Mouse (Mus musculus) MEL (cell line): ENCODE measurements around the gene Procr. TPM values are rescaled to one million over a fixed set of nuclear protein-coding genes. Genes with fewer than 3 reads are reported as not detected.

Experiments used
- DNase-seq: peaks from one replicate; pipeline ENCODE4 v3.0.0; 2011; ENCODE audit warnings: low read depth, low spot score
- H3K27ac ChIP-seq: 2 replicates; pipeline ENCODE4 v1.5.1; 2012; ENCODE audit warnings: low read depth, mild to moderate bottlenecking, control low read depth, low read length, moderate library complexity; ENCODE audit not compliant: control insufficient read depth
- H3K27me3 ChIP-seq, 2 experiments: fragments of 150-350 bp in 1 of 2; sonication (generic) in 1 of 2; 2 replicates each; pipeline ENCODE4 v1.6.1; 2012; ENCODE audit warnings: low read length in 2 of 2, mild to moderate bottlenecking in 2 of 2, improper control_type of control experiment in 1 of 2, moderate library complexity in 1 of 2; ENCODE audit not compliant: insufficient read depth in 2 of 2, control insufficient read depth in 1 of 2
- H3K36me3 ChIP-seq, 2 experiments: 2 replicates each; pipeline ENCODE4 v1.6.1; 2012 to 2014; ENCODE audit warnings: low read length in 2 of 2, improper control_type of control experiment in 1 of 2, inconsistent platforms in 1 of 2, mild to moderate bottlenecking in 1 of 2; ENCODE audit not compliant: insufficient read depth in 2 of 2, control insufficient read depth in 1 of 2
- H3K4me1 ChIP-seq, 2 experiments: fragments of 150-350 bp in 1 of 2; sonication (generic) in 1 of 2; 2 replicates each; pipeline ENCODE4 v1.6.1; 2012; ENCODE audit warnings: low read length in 2 of 2, improper control_type of control experiment in 1 of 2, mild to moderate bottlenecking in 1 of 2; ENCODE audit not compliant: insufficient read depth in 2 of 2, control insufficient read depth in 1 of 2
- H3K4me3 ChIP-seq, 2 experiments: fragments of 150-350 bp in 1 of 2; sonication (generic) in 1 of 2; 2 replicates each; pipeline ENCODE4 v1.5.1; 2012; ENCODE audit warnings: low read depth in 2 of 2, low read length in 2 of 2, mild to moderate bottlenecking in 2 of 2, moderate library complexity in 2 of 2, control low read depth in 1 of 2, improper control_type of control experiment in 1 of 2; ENCODE audit not compliant: control insufficient read depth in 1 of 2, insufficient read depth in 1 of 2
- H3K79me2 ChIP-seq: 2 replicates; pipeline ENCODE4 v1.6.1; 2012; ENCODE audit warnings: mild to moderate bottlenecking, low read length, moderate library complexity; ENCODE audit not compliant: control insufficient read depth, poor library complexity, insufficient read depth
- H3K9ac ChIP-seq: 2 replicates; pipeline ENCODE4 v1.6.1; 2012; ENCODE audit warnings: low read depth, mild to moderate bottlenecking, control low read depth, low read length, moderate library complexity; ENCODE audit not compliant: control insufficient read depth, poor library complexity, severe bottlenecking
- H3K9me3 ChIP-seq: fragments of 150-350 bp; sonication (generic); replicated peaks from 2 replicates; pipeline ENCODE4 v1.6.1; 2012; ENCODE audit warnings: mild to moderate bottlenecking, low read length, improper control_type of control experiment, moderate library complexity; ENCODE audit not compliant: insufficient read depth
- CHD1 ChIP-seq: IDR thresholded peaks from 2 replicates; pipeline ENCODE4 v1.6.1; 2012; ENCODE audit warnings: low read depth, mild to moderate bottlenecking, inconsistent platforms, low read length, improper control_type of control experiment
- HCFC1 ChIP-seq: IDR thresholded peaks from 2 replicates; pipeline ENCODE4 v1.6.1; 2012; ENCODE audit warnings: low read depth, mild to moderate bottlenecking, inconsistent platforms, low read length, improper control_type of control experiment, moderate library complexity
- JUND ChIP-seq: IDR thresholded peaks from 2 replicates; pipeline ENCODE4 v1.6.1; 2011; ENCODE audit warnings: low read depth, mild to moderate bottlenecking, improper control_type of control experiment, low read length
- MAX ChIP-seq: IDR thresholded peaks from 2 replicates; pipeline ENCODE4 v1.6.1; 2011; ENCODE audit warnings: low read length, improper control_type of control experiment
- MEF2A ChIP-seq: IDR thresholded peaks from 2 replicates; pipeline ENCODE4 v1.6.1; 2014; ENCODE audit warnings: low read depth, mild to moderate bottlenecking, inconsistent platforms, low read length, improper control_type of control experiment; ENCODE audit not compliant: poor library complexity, insufficient replicate concordance, severe bottlenecking; ENCODE audit errors: extremely low read depth
- NELFE ChIP-seq: IDR thresholded peaks from 2 replicates; pipeline ENCODE4 v1.6.1; 2011; ENCODE audit warnings: low read depth, low read length, improper control_type of control experiment
- TCF12 ChIP-seq: IDR thresholded peaks from 2 replicates; pipeline ENCODE4 v1.6.1; 2014; ENCODE audit warnings: low read depth, mild to moderate bottlenecking, inconsistent platforms, low read length, improper control_type of control experiment, moderate library complexity
- USF1 ChIP-seq: IDR thresholded peaks from 2 replicates; pipeline ENCODE4 v1.6.1; 2014; ENCODE audit warnings: low read depth, mild to moderate bottlenecking, inconsistent platforms, low read length, improper control_type of control experiment, moderate library complexity
- USF2 ChIP-seq, 2 experiments: IDR thresholded peaks; 2 replicates each; pipeline ENCODE4 v1.6.1; 2011 to 2012; ENCODE audit warnings: improper control_type of control experiment in 2 of 2, low read length in 2 of 2, borderline replicate concordance in 1 of 2, inconsistent platforms in 1 of 2, low read depth in 1 of 2, mild to moderate bottlenecking in 1 of 2; ENCODE audit not compliant: insufficient read depth in 1 of 2
- polyA plus RNA-seq, 2 experiments: library from polyadenylated mRNA; stranded (reverse) in 1 of 2; unstranded in 1 of 2; fragments of >175 nt in 1 of 2; fragments of >200 nt in 1 of 2; gene quantifications; 2 replicates each; pipeline versions ENCODE4 v1.2.1 to v1.2.4; 2012; ENCODE audit warnings: low replicate concordance in 2 of 2, low read depth in 1 of 2; ENCODE audit not compliant: insufficient read length in 2 of 2, insufficient read depth in 1 of 2, missing spikeins in 1 of 2
- total RNA-seq: library from RNA; depleted of rRNA; stranded (reverse); fragments of 300-350 nt; gene quantifications from 2 replicates; pipeline ENCODE4 v1.2.3, GENCODE M21; 2012; rRNA removed

Procr gene
- total and polyA plus RNA-seq, 3 experiments: 0.15 TPM; not detected in 2

DNA sequence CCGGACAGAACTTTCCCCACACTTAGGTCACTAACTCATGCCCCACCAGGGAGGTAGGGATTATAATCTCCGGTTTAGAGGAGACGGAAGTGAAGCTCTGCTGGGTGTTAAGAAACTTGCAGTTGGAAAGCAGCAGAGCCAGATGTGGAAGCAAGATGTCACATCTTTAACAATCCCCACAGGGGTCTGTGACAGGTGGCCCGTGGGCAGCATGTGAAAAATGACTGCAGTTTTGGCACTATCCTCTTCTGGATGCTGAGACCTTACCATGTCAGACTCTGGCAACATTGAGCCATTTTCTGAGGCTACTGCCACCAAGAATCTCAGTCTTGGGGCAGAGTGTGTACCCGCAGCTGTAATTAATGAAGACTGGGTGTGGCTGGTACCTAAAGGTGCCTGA, 53.1 kb downstream of the Procr start:
- no peak for DNase-seq
- H3K4me3 ChIP-seq: no peak overlapping the region
- TF ChIP-seq TCF12 (no peak), USF2 (IDR thresholded peaks at IDR 0.05; ENCODE audit: borderline replicate concordance in 1 of 2, insufficient read depth in 1 of 2, low read depth in 1 of 2, low read length in 2 of 2) (no peak), NELFE (no peak), HCFC1 (no peak), MEF2A (no peak), JUND (no peak), CHD1 (no peak), USF1 (no peak), MAX (no peak)
- TF ChIP-seq, all 39 proteins: peak for 0
- Histone ChIP-seq H3K9me3 (no peaks in the 10 kb centered on the region), H3K27ac (no peak overlapping the region), H3K9ac (no peak overlapping the region), H3K36me3 (no peaks in the 10 kb centered on the region), H3K27me3 (peaks cover 3 to 6% of the 10 kb centered on the region in 2 experiments), H3K4me1 (peaks cover 0 to 7% of the 10 kb centered on the region in 2 experiments; a peak in 2 of 4 replicates), H3K79me2 (no peaks in the 10 kb centered on the region)

Other genes with a start within 250 kb of the Procr start
- 2.9 and 5.4 TPM in 2 replicates for gene Acss2, start 233.2 kb upstream of the Procr start, total RNA-seq
- 10 to 100 TPM in 1 of 2 experiments, not detected in 1; 11.0 TPM for gene Acss2, start 233.2 kb upstream of the Procr start, polyA plus RNA-seq
- gene Ggt7, start 232.9 kb upstream of the Procr start, total RNA-seq: 1.3 and 1.8 TPM in 2 replicates
- gene Ggt7, start 232.9 kb upstream of the Procr start, polyA plus RNA-seq: 1 to 10 TPM in 1 of 2 experiments, not detected in 1; 2.1 TPM
- 21.9 and 22.8 TPM in 2 replicates for gene Gss, start 158.3 kb upstream of the Procr start, total RNA-seq
- gene Gss, start 158.3 kb upstream of the Procr start, polyA plus RNA-seq: 10 to 100 TPM in 1 of 2 experiments, not detected in 1; 24.0 TPM
- 2.2 and 3.2 TPM in 2 replicates for gene Myh7b, start 139.9 kb upstream of the Procr start, total RNA-seq
- 1 to 10 TPM in 1 of 2 experiments, not detected in 1; 5.9 TPM for gene Myh7b, start 139.9 kb upstream of the Procr start, polyA plus RNA-seq
- gene Trpc4ap, start 58.7 kb upstream of the Procr start, total RNA-seq: 58.7 and 60.4 TPM in 2 replicates
- gene Trpc4ap, start 58.7 kb upstream of the Procr start, polyA plus RNA-seq: 100 to 1,000 TPM; 161 to 187 TPM
- gene Edem2, start 21.6 kb upstream of the Procr start, total RNA-seq: 36.1 and 40.7 TPM in 2 replicates
- gene Edem2, start 21.6 kb upstream of the Procr start, polyA plus RNA-seq: 10 to 100 TPM in 1 of 2 experiments, not detected in 1; 43.8 TPM
- gene Gm17581, start 15.3 kb upstream of the Procr start, total RNA-seq: not detected in 2 replicates
- gene Gm17581, start 15.3 kb upstream of the Procr start, polyA plus RNA-seq: not detected
- gene Mmp24, start 24.2 kb downstream of the Procr start, total RNA-seq: 0.23 and 0.27 TPM in 2 replicates
- under 1 TPM in 1 of 2 experiments, not detected in 1; 0.06 TPM for gene Mmp24, start 24.2 kb downstream of the Procr start, polyA plus RNA-seq
- gene BC029722, start 68.3 kb downstream of the Procr start, total RNA-seq: 5.9 TPM in 2 replicates
- gene BC029722, start 68.3 kb downstream of the Procr start, polyA plus RNA-seq: 10 to 100 TPM in 1 of 2 experiments, not detected in 1; 19.7 TPM
- gene Eif6, start 75.8 kb downstream of the Procr start, total RNA-seq: 318 and 349 TPM in 2 replicates
- gene Eif6, start 75.8 kb downstream of the Procr start, polyA plus RNA-seq: 100 to 1,000 TPM in 1 of 2 experiments, not detected in 1; 408 TPM
- 0.04 TPM in 1 of 2 replicates, not detected in the other for gene Fam83c, start 83.7 kb downstream of the Procr start, total RNA-seq
- gene Fam83c, start 83.7 kb downstream of the Procr start, polyA plus RNA-seq: under 1 TPM in 1 of 2 experiments, not detected in 1; 0.03 TPM
- gene Uqcc1, start 179.2 kb downstream of the Procr start, total RNA-seq: 83.1 and 87.1 TPM in 2 replicates
- gene Uqcc1, start 179.2 kb downstream of the Procr start, polyA plus RNA-seq: 10 to 100 TPM in 1 of 2 experiments, not detected in 1; 61.0 TPM
- gene Gm15557, start 189.6 kb downstream of the Procr start, total RNA-seq: not detected in 2 replicates
- gene Gm15557, start 189.6 kb downstream of the Procr start, polyA plus RNA-seq: not detected
- gene Gdf5, start 194.2 kb downstream of the Procr start, total RNA-seq: not detected in 2 replicates
- under 1 TPM in 1 of 2 experiments, not detected in 1; 0.06 TPM for gene Gdf5, start 194.2 kb downstream of the Procr start, polyA plus RNA-seq
- 9.8 and 12.8 TPM in 2 replicates for gene Cep250, start 205.3 kb downstream of the Procr start, total RNA-seq
- 10 to 100 TPM in 1 of 2 experiments, not detected in 1; 16.4 TPM for gene Cep250, start 205.3 kb downstream of the Procr start, polyA plus RNA-seq